Mouse (Mus musculus) v-Abl transformed pro-B cells (cell line): ENCODE measurements around the gene Vmn2r52.
"Not testable (repeated sequence)": the region's sequence is repeated elsewhere in the genome, so short reads cannot be mapped to it uniquely, and the experiment has no call there.

Experiments used
- in situ Hi-C, 2 experiments: fragments of 400-800 bp; cut with MboI; formaldehyde crosslinking; loops; one replicate each; pipeline ENCODE4 v1.15.1; 2025; ENCODE audit not compliant: unreplicated experiment in 2 of 2

Vmn2r52 gene

GRCm38 (mm10) chr7:10176473-10176872 lies at the start of gene Vmn2r52:
Gene Vmn2r52 (minus strand): TSS chr7:10176573.
- in situ Hi-C loops = no loop called here

GRCm38 (mm10) chr7:10105641-10106040 lies 70.7 kb downstream of the Vmn2r52 start, which contains the start of gene Vmn2r51:
Gene Vmn2r51 (minus strand): TSS chr7:10105741.
- in situ Hi-C loops = not testable (repeated sequence)
